Mouse (Mus musculus) hindbrain, embryonic 10.5 days (tissue): ENCODE data around the gene Mapkap1. TPM values are rescaled to one million over a fixed set of nuclear protein-coding genes. Genes with fewer than 3 reads are reported as not detected.

Source experiments
- DNase-seq: peaks from one replicate; pipeline ENCODE4 v3.0.0-alpha.2; 2017; ENCODE audit warnings: low spot score
- H3K27ac ChIP-seq: fragments of 300-500 bp; sonication (generic); 2 replicates; pipeline ENCODE4 v1.5.1; 2016; ENCODE audit warnings: mild to moderate bottlenecking, moderate library complexity
- H3K27me3 ChIP-seq: fragments of 300-500 bp; sonication (generic); 2 replicates; pipeline ENCODE4 v1.6.1; 2016; ENCODE audit warnings: mild to moderate bottlenecking; ENCODE audit not compliant: poor library complexity, insufficient read depth, severe bottlenecking
- H3K36me3 ChIP-seq: fragments of 300-500 bp; sonication (generic); 2 replicates; pipeline ENCODE4 v1.6.1; 2016; ENCODE audit warnings: mild to moderate bottlenecking, moderate library complexity
- H3K4me1 ChIP-seq: fragments of 300-500 bp; sonication (generic); replicated peaks from 2 replicates; pipeline ENCODE4 v1.6.1; 2016; ENCODE audit warnings: mild to moderate bottlenecking
- H3K4me3 ChIP-seq: fragments of 300-500 bp; sonication (generic); 2 replicates; pipeline ENCODE4 v1.5.1; 2016; ENCODE audit warnings: mild to moderate bottlenecking, moderate library complexity
- H3K9me3 ChIP-seq: fragments of 300-500 bp; sonication (generic); 2 replicates; pipeline ENCODE4 v1.6.1; 2016; ENCODE audit warnings: mild to moderate bottlenecking, moderate library complexity
- WGBS: fragments of 180-500 bp; shearing (Covaris S2); methylation state at CpG from one replicate; pipeline ENCODE4 v1.1.7; 2016; 5-methylcytosine and 5-hydroxymethylcytosine counted together
- polyA plus RNA-seq: library from polyadenylated mRNA; unstranded; fragments of >200 nt; fragmentation: Nextera tagmentation; extraction: Ambion mirVana; gene quantifications from 2 replicates; pipeline ENCODE4 v1.2.1, GENCODE M21; 2016

Mapkap1 gene
- polyA plus RNA-seq, 1 experiment from 2014 or later: 105 TPM

GRCm38 (mm10) chr2:34605040-34605439, 198.5 kb downstream of the Mapkap1 start:
- Histone ChIP-seq H3K36me3 (peaks cover 11% of the 10 kb centered on the region), H3K4me3 (no peak overlapping the region), H3K27me3 (peaks cover 4% of the 10 kb centered on the region; the same call in 1 of the 2 replicates), H3K27ac (no peak overlapping the region), H3K9me3 (no peaks in the 10 kb centered on the region), H3K4me1 (peaks cover 55% of the 10 kb centered on the region)
- DNase-seq: no peak
- WGBS: 66% methylated on average over 3 of the region's 3 CpGs

DNA sequence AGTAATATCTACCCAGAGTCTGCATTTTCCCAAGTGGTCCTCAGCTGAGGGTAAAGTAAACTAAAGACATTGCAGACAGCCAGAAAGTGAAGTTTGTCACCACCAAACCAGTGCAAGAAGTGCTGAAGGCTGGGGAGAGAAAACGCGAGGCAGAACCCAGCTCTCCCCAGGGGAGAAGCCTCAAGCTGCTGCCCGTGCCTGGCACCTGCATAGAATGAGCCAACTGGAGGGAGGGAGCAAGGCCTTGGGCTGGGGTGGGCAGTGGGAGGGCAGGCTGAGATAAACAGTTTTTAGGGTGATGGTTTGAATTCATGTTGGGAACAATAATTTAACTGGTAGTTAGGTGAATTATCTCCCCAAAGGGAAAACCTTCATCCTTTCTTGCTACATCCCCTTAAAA, 202.3 kb downstream of the Mapkap1 start:
- 52% methylated on average over 3 of the region's 3 CpGs for WGBS
- no peak overlapping the region for H3K27ac ChIP-seq
- DNase-seq: no peak
- no peaks in the 10 kb centered on the region for H3K9me3 ChIP-seq
- H3K36me3 ChIP-seq: peaks cover 15% of the 10 kb centered on the region
- H3K4me3 ChIP-seq: no peak overlapping the region
- peaks cover 16% of the 10 kb centered on the region for H3K4me1 ChIP-seq
- H3K27me3 ChIP-seq: peaks cover 4% of the 10 kb centered on the region; the same call in 1 of the 2 replicates

DNA sequence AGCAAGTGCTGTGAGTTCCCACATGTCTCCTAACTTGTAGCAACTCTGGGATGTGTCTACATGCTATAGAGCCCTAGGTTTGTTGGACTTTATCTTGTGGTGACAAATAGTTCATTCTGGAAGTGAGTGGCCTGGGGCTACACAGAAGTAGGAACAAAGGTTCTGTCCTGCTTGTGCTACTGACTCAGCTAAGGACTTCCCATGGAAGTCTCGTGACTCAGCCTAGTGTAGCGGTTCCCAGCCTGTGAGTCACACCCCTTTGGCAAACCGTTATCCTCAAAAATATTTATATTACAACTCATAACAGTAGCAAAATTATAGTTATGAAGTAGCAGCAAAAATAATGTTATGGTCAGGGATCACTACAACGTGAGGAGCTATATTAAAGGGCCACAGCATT, 202.9 kb downstream of the Mapkap1 start:
- Histone ChIP-seq H3K27me3 (peaks cover 4% of the 10 kb centered on the region; the same call in 1 of the 2 replicates), H3K27ac (no peak overlapping the region), H3K9me3 (no peaks in the 10 kb centered on the region), H3K36me3 (peaks cover 19% of the 10 kb centered on the region), H3K4me1 (peaks cover 10% of the 10 kb centered on the region), H3K4me3 (no peak overlapping the region)
- 93% methylated on average over 4 of the region's 4 CpGs for WGBS
- no peak for DNase-seq

- peaks cover 37% of the 10 kb centered on the region for H3K36me3 ChIP-seq
- WGBS: 82% methylated on average over 10 of the region's 10 CpGs
- no peaks in the 10 kb centered on the region for H3K27me3 ChIP-seq
- peaks cover 20% of the 10 kb centered on the region for H3K4me1 ChIP-seq
- no peak for DNase-seq
- H3K27ac ChIP-seq: no peak overlapping the region
- no peaks in the 10 kb centered on the region for H3K9me3 ChIP-seq
- H3K4me3 ChIP-seq: no peak overlapping the region
These were observed 214.3 kb downstream of the Mapkap1 start for GRCm38 (mm10) chr2:34620778-34621415.

DNA sequence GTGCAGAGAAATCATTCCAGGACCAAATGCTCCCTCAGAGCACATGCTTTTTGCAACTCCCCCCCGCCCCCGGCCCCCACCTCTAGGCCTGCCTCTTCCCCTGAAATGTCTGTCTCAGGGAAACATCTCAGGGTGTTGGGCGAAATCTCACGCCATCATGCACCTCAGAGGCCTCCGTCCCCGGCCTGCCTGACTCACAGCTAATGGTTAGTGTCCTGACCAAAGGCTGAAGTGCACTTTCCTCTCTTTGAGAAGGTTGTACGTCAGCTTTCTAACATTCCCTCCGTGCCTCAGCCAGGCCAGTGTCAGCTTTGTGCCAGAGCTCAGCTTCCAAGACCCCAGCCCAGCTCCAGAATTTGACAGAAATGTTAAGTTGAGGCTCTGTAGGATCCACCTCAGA, 214.9 kb downstream of the Mapkap1 start:
- no peak overlapping the region for H3K27ac ChIP-seq
- no peak for DNase-seq
- peaks cover 37% of the 10 kb centered on the region for H3K36me3 ChIP-seq
- H3K9me3 ChIP-seq: no peaks in the 10 kb centered on the region
- peaks cover 20% of the 10 kb centered on the region for H3K4me1 ChIP-seq
- H3K4me3 ChIP-seq: no peak overlapping the region
- H3K27me3 ChIP-seq: no peaks in the 10 kb centered on the region
- WGBS: 92% methylated on average over 8 of the region's 8 CpGs

DNA sequence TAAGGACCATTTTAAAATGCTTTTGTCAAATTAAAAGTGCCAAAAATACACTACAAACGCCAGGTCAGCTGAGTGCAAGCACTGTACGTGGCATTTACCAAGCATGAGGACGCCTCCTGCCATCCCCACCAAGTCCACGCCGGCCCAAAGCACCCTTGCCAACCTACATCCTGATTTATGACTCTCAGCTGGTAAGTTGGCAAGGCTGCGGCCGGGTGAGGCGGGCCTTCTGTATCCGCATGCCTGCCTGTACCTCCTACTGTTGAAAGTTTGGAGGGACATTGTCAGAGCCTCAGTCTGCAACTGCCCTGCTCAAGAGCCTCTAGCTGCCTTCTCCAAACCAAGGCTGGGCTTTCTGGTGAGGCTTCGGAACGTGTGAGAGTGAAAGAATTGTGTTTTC, 215.9 kb downstream of the Mapkap1 start:
- peaks cover 37% of the 10 kb centered on the region for H3K36me3 ChIP-seq
- H3K4me1 ChIP-seq: peaks cover 24% of the 10 kb centered on the region
- H3K4me3 ChIP-seq: no peak overlapping the region
- H3K9me3 ChIP-seq: no peaks in the 10 kb centered on the region
- H3K27me3 ChIP-seq: no peaks in the 10 kb centered on the region
- no peak for DNase-seq
- H3K27ac ChIP-seq: no peak overlapping the region
- WGBS: 91% methylated on average over 11 of the region's 11 CpGs

DNA sequence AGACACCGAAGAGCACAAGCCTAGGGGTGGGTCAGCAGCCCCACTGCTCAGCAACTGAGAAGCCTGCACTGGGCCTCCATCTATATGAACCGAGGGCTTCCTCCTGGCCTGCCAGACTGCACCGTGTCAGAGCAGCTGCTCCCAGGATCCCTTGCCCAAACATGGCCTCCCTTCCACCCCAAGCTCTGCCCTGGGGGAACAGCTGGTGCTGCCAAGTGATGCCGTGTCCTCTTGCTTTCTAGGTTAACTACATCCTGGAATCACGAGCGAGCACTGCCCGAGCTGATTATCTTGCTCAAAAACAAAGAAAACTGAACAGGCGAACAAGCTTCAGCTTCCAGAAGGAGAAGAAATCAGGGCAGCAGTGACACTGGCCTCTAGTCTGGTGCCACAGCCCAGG, 216.6 kb downstream of the Mapkap1 start:
- Histone ChIP-seq H3K27ac (peak overlapping the region; percentile 17; the same call in 1 of the 2 replicates), H3K4me1 (peaks cover 28% of the 10 kb centered on the region), H3K4me3 (no peak overlapping the region), H3K9me3 (no peaks in the 10 kb centered on the region), H3K36me3 (peaks cover 37% of the 10 kb centered on the region), H3K27me3 (no peaks in the 10 kb centered on the region)
- DNase-seq: no peak
- WGBS: 88% methylated on average over 8 of the region's 8 CpGs

- no peak for DNase-seq
- H3K9me3 ChIP-seq: no peaks in the 10 kb centered on the region
- no peaks in the 10 kb centered on the region for H3K27me3 ChIP-seq
- WGBS: 95% methylated on average over 12 of the region's 12 CpGs
- H3K4me1 ChIP-seq: peaks cover 29% of the 10 kb centered on the region
- H3K4me3 ChIP-seq: no peak overlapping the region
- no peak overlapping the region for H3K27ac ChIP-seq
- H3K36me3 ChIP-seq: peaks cover 37% of the 10 kb centered on the region
These were observed 217.5 kb downstream of the Mapkap1 start for GRCm38 (mm10) chr2:34624076-34624475.

DNA sequence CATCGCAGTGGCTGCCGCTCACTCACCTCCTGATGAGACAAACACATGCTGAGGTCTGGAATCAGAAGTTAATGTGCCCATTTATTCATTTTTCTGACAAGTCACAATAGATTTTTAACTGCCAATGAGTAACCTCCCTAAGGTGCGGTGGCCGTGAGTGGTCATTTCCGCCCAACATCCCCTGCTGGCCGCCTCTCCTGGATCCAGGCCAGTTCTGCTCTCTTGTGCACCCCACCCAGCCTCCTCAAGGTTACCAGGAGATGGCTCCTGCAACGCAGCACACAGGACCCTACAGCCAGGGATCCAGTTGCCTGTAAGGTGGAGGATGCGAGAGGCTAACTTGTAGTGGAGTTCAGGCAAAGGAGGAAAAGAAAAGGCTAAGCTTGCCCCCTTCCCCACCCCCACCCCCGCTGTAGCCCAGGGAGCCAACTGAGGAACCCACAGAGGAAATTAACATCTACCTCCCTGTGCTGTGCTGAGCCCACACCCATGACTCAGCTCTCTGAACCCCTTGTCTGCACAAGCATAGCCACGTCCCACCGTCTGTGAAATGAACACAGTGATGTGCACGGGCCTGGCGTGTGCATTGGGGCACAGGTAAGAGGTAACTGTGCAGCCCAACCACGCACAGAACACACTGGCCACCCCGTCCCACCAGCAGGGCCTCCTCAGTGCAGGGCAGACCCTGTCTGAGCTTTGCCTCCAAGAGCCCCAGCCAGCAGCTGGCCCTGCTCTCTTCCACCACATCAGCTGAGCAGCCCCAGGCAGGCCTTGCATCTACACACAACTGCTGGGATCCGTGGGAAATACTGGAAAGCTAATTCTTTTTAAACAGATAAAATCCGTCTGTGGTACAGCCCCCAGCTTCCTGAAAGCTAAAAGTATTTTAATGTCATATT, 221.0 kb downstream of the Mapkap1 start:
- H3K27ac ChIP-seq: peak overlapping the region; percentile 64
- peaks cover 28% of the 10 kb centered on the region for H3K36me3 ChIP-seq
- no peaks in the 10 kb centered on the region for H3K9me3 ChIP-seq
- H3K27me3 ChIP-seq: no peaks in the 10 kb centered on the region
- 76% methylated on average over 17 of the region's 17 CpGs for WGBS
- DNase-seq: no peak
- no peak overlapping the region for H3K4me3 ChIP-seq
- peaks cover 22% of the 10 kb centered on the region for H3K4me1 ChIP-seq

DNA sequence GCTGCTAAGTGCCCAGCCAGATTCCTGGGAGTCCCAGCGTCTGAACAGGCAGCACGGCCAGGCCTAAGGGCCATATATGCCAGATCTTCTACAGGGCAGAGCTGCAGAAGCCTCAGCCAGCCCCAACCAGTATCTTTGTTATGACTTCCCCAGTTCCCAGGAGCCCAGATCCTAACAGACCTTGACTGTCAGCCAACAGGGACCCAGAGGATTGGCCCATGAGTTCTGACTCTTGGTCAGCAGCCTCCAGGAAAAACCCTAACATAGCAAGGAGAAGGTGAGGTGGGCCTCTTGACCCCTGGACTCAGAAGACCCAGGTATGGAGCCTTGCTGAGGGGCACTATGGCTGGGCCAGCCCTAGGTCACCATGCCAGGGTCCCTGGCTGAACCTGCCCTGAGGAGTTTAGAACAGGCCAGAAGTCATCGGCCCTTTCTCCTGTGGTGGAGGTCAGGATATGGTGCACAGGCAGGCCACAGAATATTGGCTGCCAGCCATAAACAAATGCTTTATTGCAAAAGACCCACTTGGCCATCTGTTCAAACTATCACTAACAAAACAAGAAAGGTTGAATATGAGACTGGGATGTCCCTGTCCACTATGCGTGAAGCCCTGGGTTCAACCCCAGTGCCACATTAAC, 222.5 kb downstream of the Mapkap1 start:
- H3K4me1 ChIP-seq: peaks cover 29% of the 10 kb centered on the region
- H3K36me3 ChIP-seq: peaks cover 17% of the 10 kb centered on the region
- no peak overlapping the region for H3K27ac ChIP-seq
- no peaks in the 10 kb centered on the region for H3K9me3 ChIP-seq
- H3K27me3 ChIP-seq: no peaks in the 10 kb centered on the region
- DNase-seq: no peak
- WGBS: 93% methylated on average over 4 of the region's 4 CpGs
- H3K4me3 ChIP-seq: no peak overlapping the region

GRCm38 (mm10) chr2:34629758-34630157, 223.2 kb downstream of the Mapkap1 start:
- WGBS: 80% methylated on average over 7 of the region's 7 CpGs
- Histone ChIP-seq H3K36me3 (peaks cover 11% of the 10 kb centered on the region), H3K27me3 (no peaks in the 10 kb centered on the region), H3K4me1 (peaks cover 33% of the 10 kb centered on the region), H3K27ac (no peak overlapping the region; the same call in 1 of the 2 replicates), H3K9me3 (no peaks in the 10 kb centered on the region), H3K4me3 (no peak overlapping the region)
- DNase-seq: no peak

- Histone ChIP-seq H3K9me3 (no peaks in the 10 kb centered on the region), H3K36me3 (peaks cover 5% of the 10 kb centered on the region), H3K4me1 (peaks cover 35% of the 10 kb centered on the region), H3K27ac (no peak overlapping the region), H3K27me3 (no peaks in the 10 kb centered on the region), H3K4me3 (no peak overlapping the region)
- no peak for DNase-seq
- 74% methylated on average over 6 of the region's 6 CpGs for WGBS
These were observed 223.9 kb downstream of the Mapkap1 start for GRCm38 (mm10) chr2:34630445-34630844.

- WGBS: 91% methylated on average over 12 of the region's 12 CpGs
- no peak for DNase-seq
These were observed 225.5 kb downstream of the Mapkap1 start for GRCm38 (mm10) chr2:34632051-34632450.

More at GRCm38 (mm10) chr2:34632051-34632450, 225.5 kb downstream of the Mapkap1 start:
- H3K27ac ChIP-seq: no peak overlapping the region
- peaks cover 46% of the 10 kb centered on the region for H3K4me1 ChIP-seq
- H3K27me3 ChIP-seq: no peaks in the 10 kb centered on the region
- no peak overlapping the region for H3K4me3 ChIP-seq
- no peaks in the 10 kb centered on the region for H3K9me3 ChIP-seq
- no peaks in the 10 kb centered on the region for H3K36me3 ChIP-seq
